Mouse (Mus musculus) megakaryocyte, embryonic 14.5 days (primary cell): ENCODE results near the gene Neurog1.

Experiments used
- FLI1 ChIP-seq: IDR thresholded peaks from 2 replicates; pipeline ENCODE4 v1.6.1; 2012; ENCODE audit warnings: low read length, inconsistent platforms, mixed read lengths
- GATA1 ChIP-seq: IDR thresholded peaks from 3 replicates; pipeline ENCODE4 v1.6.1; 2012; ENCODE audit warnings: mixed read lengths, low read length, inconsistent platforms, borderline replicate concordance

GRCm38 (mm10) chr13:56299336-56299735 is 47.4 kb upstream of the Neurog1 start:
- TF ChIP-seq FLI1 = no peak
- TF ChIP-seq GATA1 = no peak
